Mouse (Mus musculus): ENCODE results near the gene Cd63. TPM values are rescaled to one million over a fixed set of nuclear protein-coding genes. Genes with fewer than 3 reads are reported as not detected.

Gene Cd63
- polyA plus RNA-seq, 1 experiment, result 134 TPM

- H3K4me3 ChIP-seq (replicated peaks; ENCODE audit: control insufficient read depth, low read depth, low read length), result no peak overlapping the region
- 9% methylated on average over 7 of the region's 7 CpGs for WGBS
- H3K27ac ChIP-seq (ENCODE audit: control insufficient read depth, insufficient read depth, low read depth, low read length, poor library complexity), result no peak overlapping the region
- no peak for TF ChIP-seq POLR2A (IDR thresholded peaks at IDR 0.05; ENCODE audit: borderline replicate concordance, control insufficient read depth, low read depth, low read length)
- TF ChIP-seq CTCF (IDR thresholded peaks at IDR 0.05; ENCODE audit: control insufficient read depth, insufficient read depth, low read length), result no peak
- H3K4me1 ChIP-seq (ENCODE audit: control insufficient read depth, insufficient read depth, low read length), result peaks cover 2% of the 10 kb centered on the region
Measured at GRCm38 (mm10) chr10:128888941-128889827, 11.6 kb upstream of the Cd63 start.

GRCm38 (mm10) chr10:128889846-128890245 lies 10.9 kb upstream of the Cd63 start:
- 49% methylated on average over 2 of the region's 2 CpGs for WGBS
- Histone ChIP-seq H3K27ac (ENCODE audit: control insufficient read depth, insufficient read depth, low read depth, low read length, poor library complexity) (no peak overlapping the region), H3K4me1 (ENCODE audit: control insufficient read depth, insufficient read depth, low read length) (peaks cover 2% of the 10 kb centered on the region), H3K4me3 (replicated peaks; ENCODE audit: control insufficient read depth, low read depth, low read length) (no peak overlapping the region)
- TF ChIP-seq CTCF (IDR thresholded peaks at IDR 0.05; ENCODE audit: control insufficient read depth, insufficient read depth, low read length), result no peak
- no peak for TF ChIP-seq POLR2A (IDR thresholded peaks at IDR 0.05; ENCODE audit: borderline replicate concordance, control insufficient read depth, low read depth, low read length)

DNA sequence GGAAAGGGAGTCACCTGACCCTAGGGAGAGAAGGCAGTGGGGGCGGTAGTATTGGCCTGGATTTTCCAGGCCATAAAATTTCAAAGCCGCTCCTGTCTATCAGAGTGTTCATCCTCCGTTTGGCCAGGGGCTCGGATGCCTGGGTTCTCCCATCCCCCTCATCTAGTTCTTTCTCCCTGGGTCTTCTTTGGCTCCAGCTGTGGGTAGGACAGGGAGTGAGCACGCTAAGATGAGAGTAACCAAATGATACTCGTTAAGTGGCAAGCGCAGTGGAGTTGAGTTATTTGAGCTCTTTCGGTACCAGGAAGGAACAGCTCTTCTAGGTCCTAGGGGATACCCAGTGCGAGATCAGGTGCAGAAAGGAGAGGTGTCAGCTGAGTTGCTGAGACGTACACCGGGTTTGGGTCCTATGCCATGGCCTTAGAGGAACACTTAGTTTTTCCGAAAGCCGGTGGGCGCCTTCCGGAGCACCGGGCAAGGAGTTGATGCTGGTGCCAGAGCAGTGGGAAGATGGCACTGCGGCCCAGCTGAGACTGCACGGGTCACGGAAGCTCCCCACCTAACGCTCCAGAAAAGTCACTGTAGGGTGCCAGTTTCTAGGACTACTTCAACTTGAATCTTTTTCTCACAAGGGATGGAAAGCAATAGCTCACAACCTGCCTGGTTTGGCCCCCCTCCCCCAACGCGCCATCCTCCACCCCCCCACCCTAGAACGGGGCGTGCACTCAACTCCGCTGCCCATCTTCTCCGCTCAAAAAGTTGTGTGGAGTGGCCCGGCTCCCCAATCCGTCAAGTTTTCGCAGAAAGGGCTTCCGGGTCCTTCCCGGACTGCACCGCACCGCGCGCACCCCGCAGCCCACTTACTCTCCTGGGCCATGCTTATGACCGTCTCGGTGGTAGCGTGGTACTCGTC lies 10.2 kb upstream of the Cd63 start:
- Histone ChIP-seq H3K27ac (ENCODE audit: control insufficient read depth, insufficient read depth, low read depth, low read length, poor library complexity) (no peak overlapping the region; the same call in 1 of the 2 replicates), H3K4me1 (ENCODE audit: control insufficient read depth, insufficient read depth, low read length) (peaks cover 2% of the 10 kb centered on the region), H3K4me3 (replicated peaks; ENCODE audit: control insufficient read depth, low read depth, low read length) (peak overlapping the region; percentile 80)
- 4% methylated on average over 40 of the region's 40 CpGs for WGBS
- TF ChIP-seq CTCF (IDR thresholded peaks at IDR 0.05; ENCODE audit: control insufficient read depth, insufficient read depth, low read length) (no peak), POLR2A (IDR thresholded peaks at IDR 0.05; ENCODE audit: borderline replicate concordance, control insufficient read depth, low read depth, low read length) (no peak)

GRCm38 (mm10) chr10:128891296-128892094 lies 9.3 kb upstream of the Cd63 start, which contains the start of gene Gdf11:
Gene Gdf11, minus strand, starts transcription at chr10:128891718.
- peak within 1 kb of the TSS; percentile 14; the same call in 1 of the 2 replicates for H3K27ac ChIP-seq (ENCODE audit: control insufficient read depth, insufficient read depth, low read depth, low read length, poor library complexity)
- no peak for TF ChIP-seq CTCF (IDR thresholded peaks at IDR 0.05; ENCODE audit: control insufficient read depth, insufficient read depth, low read length)
- no peak for TF ChIP-seq POLR2A (IDR thresholded peaks at IDR 0.05; ENCODE audit: borderline replicate concordance, control insufficient read depth, low read depth, low read length)
- peaks cover 2% of the 10 kb centered on the region for H3K4me1 ChIP-seq (ENCODE audit: control insufficient read depth, insufficient read depth, low read length)
- WGBS, result 2% methylated on average over 71 of the region's 89 CpGs
- H3K4me3 ChIP-seq (replicated peaks; ENCODE audit: control insufficient read depth, low read depth, low read length), result peak within 1 kb of the TSS; percentile 80

DNA sequence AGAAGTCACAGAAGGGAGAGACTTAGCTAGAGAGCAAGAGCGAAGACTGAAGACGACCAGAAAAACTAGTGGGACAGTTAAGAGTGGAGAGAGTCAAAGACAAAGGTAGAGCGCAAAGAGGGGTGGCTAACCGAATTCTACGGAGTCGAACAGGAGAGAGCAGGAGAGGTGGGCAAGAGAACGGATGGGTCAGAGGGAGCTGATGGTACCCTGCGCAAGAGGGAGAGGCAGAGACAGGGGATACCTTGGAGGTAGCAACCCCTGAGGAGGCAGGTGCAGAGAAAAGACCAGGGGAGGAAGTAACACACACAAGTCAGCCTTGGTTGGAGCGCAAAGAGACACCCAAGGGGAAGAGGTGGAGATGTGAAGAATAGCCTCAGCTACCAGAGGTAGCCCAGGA lies 8.5 kb upstream of the Cd63 start:
- no peak overlapping the region for H3K27ac ChIP-seq (ENCODE audit: control insufficient read depth, insufficient read depth, low read depth, low read length, poor library complexity)
- TF ChIP-seq POLR2A (IDR thresholded peaks at IDR 0.05; ENCODE audit: borderline replicate concordance, control insufficient read depth, low read depth, low read length), result no peak
- TF ChIP-seq CTCF (IDR thresholded peaks at IDR 0.05; ENCODE audit: control insufficient read depth, insufficient read depth, low read length), result no peak
- WGBS, result 12% methylated on average over 9 of the region's 9 CpGs
- peaks cover 2% of the 10 kb centered on the region for H3K4me1 ChIP-seq (ENCODE audit: control insufficient read depth, insufficient read depth, low read length)
- no peak overlapping the region for H3K4me3 ChIP-seq (replicated peaks; ENCODE audit: control insufficient read depth, low read depth, low read length)

DNA sequence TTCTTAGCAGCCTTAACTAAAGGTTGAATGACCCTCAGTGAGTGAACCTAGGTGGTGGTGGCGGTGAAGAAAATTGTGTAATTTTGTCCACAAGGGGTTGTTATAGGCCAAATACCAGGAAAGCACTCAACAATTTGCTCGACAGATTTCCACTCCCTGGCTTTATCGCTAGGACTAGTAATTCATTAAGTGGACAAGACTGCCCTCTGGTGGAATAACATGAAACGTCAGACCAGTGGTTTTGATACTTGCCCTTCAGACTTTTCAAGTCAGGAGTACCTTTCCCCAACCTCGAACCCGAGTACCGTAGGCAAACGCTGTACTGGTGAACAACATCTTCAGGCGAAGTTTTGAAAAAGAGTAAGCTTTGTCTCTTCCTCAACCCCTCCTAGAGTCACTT lies 5.4 kb upstream of the Cd63 start:
- no peak for TF ChIP-seq POLR2A (IDR thresholded peaks at IDR 0.05; ENCODE audit: borderline replicate concordance, control insufficient read depth, low read depth, low read length)
- peak; percentile 22; the same call in 1 of the 2 replicates for TF ChIP-seq CTCF (IDR thresholded peaks at IDR 0.05; ENCODE audit: control insufficient read depth, insufficient read depth, low read length)
- H3K27ac ChIP-seq (ENCODE audit: control insufficient read depth, insufficient read depth, low read depth, low read length, poor library complexity), result no peak overlapping the region
- H3K4me1 ChIP-seq (ENCODE audit: control insufficient read depth, insufficient read depth, low read length), result peaks cover 2% of the 10 kb centered on the region; the same call in 1 of the 2 replicates
- no peak overlapping the region for H3K4me3 ChIP-seq (replicated peaks; ENCODE audit: control insufficient read depth, low read depth, low read length)
- WGBS, result under 1% methylated on average over 9 of the region's 9 CpGs

- TF ChIP-seq POLR2A (IDR thresholded peaks at IDR 0.05; ENCODE audit: borderline replicate concordance, control insufficient read depth, low read depth, low read length) (no peak), CTCF (IDR thresholded peaks at IDR 0.05; ENCODE audit: control insufficient read depth, insufficient read depth, low read length) (no peak)
- no peak overlapping the region for H3K4me3 ChIP-seq (replicated peaks; ENCODE audit: control insufficient read depth, low read depth, low read length)
- H3K4me1 ChIP-seq (ENCODE audit: control insufficient read depth, insufficient read depth, low read length), result no peaks in the 10 kb centered on the region; the same call in 1 of the 2 replicates
- 7% methylated on average over 17 of the region's 17 CpGs for WGBS
- H3K27ac ChIP-seq (ENCODE audit: control insufficient read depth, insufficient read depth, low read depth, low read length, poor library complexity), result no peak overlapping the region
Measured at GRCm38 (mm10) chr10:128895952-128896693, 4.7 kb upstream of the Cd63 start.

All from bone marrow, adult 2 months (tissue).